Mouse (Mus musculus) layer of hippocampus, adult 9-11 months (tissue): ENCODE measurements around the gene Abcc2.

Source experiments
- DNase-seq: peaks from one replicate; pipeline ENCODE4 v3.0.0; 2022

The Abcc2 gene

DNA sequence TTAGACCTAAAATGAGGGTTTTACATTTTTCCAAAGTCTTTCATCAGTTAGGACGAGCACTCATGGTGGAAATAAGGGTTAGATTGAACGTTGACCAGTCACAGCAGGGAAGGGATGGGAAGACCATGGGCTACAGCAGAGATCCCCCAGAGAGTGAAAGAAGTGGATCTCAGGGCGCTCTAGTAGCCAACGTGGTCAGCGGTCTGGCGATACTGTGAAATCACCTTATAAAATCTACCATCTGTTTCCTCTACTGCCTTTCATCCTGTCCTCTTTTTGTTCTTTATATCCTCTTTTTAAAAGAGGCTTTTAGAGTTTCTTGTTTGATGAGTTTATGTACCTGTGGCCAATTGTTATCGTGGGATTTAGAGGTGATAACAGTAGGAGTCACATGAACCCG is 2.8 kb downstream of the Abcc2 start:
- DNase-seq = no peak

DNA sequence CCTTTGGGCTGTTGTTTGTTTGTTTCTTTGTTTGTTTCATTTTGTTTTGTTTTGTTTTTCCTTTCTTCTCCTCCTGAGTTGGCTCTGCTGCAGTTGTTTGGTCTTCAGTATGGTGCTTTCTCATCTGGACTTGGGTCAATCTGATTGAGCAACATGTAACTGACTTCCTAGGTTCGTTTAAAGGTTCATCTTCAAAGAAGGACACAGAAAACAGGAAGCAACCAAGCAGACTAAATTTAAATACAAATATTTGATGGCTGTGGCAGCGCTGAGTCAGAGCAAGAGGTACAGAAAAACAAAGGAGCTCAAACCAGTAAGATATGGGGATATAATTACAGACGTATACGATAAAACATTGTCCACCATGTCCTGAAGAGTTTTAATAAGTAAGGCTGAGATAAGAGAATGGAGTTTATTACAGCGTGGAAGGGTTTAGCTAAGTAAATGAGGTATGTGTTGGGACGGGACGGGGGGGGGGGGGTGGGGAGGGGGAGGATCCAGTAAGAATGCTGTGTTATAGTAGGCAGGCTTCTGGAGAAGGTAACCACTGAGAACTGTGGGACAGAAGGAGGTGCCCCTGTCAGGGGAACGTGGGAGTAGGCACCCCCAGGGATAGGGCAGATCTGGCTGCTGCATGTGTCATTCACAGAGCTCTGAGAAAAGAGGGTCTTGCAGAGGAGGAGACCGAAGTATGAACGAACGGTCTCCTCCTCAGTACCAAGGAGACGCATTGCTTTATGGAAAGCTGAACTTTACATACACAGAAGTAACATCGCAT is 4.4 kb downstream of the Abcc2 start:
- DNase-seq = no peak

DNA sequence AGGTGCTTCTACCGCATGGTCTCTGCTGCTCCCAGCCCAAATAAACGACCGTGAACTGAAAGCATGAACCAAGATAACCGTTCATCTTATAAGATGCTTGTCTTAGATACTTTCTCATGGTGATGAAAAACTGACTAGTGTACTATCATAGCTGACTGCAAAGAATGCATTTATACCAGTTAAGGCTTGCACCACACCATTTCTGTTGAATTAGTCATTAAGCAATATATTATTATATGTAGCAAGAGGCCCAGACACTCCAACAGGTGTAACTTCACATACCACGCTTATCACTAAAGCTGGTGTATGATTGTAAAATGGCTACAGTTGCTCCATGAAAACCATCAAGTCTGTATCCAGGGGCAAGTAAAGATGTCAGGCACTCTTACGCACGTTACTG is 7.8 kb downstream of the Abcc2 start:
- no peak for DNase-seq

- no peak for DNase-seq
These were observed 10.5 kb downstream of the Abcc2 start for GRCm38 (mm10) chr19:43792537-43792936.

GRCm38 (mm10) chr19:43793951-43794350 is 12.0 kb downstream of the Abcc2 start:
- DNase-seq = no peak

DNA sequence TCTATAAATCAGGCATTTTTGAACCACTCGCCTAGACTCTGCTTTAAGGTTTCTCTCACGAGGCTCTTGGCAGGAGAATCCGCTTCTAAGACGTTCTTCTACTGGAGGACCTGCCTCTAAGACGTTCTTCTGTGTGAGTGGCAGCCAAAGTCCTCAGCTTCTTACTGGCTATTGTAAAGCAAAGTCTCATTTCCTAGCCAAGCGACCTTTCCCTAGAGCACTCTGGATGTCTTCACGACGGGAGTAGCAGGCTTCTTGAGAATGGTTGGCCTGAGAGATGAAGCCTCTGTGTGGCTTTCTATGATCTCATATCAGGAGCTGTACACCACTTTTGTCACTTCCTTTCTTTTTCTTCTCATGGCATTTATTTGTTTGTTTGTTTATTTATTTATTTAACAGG is 13.5 kb downstream of the Abcc2 start:
- DNase-seq = no peak

DNA sequence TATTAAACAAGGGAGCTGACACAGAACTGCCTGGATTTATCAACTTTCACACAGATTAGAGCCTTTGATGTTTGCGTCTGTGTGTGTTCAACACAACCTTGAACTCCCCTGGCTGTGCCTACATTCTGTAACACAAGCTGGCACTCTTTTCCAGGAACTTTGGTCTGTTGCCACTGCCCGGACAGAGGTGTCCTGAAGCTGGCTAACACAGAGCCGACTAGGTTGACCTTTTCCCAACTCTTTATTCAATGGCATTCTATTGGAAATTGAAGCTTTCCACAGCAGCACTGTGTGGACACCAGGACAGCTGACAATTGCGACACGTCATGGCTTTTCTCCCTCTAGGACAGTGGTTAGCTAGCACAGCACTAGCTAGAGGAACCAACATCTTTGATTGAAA is 15.2 kb downstream of the Abcc2 start:
- DNase-seq = no peak

GRCm38 (mm10) chr19:43801427-43802051 is 19.5 kb downstream of the Abcc2 start:
- no peak for DNase-seq

DNA sequence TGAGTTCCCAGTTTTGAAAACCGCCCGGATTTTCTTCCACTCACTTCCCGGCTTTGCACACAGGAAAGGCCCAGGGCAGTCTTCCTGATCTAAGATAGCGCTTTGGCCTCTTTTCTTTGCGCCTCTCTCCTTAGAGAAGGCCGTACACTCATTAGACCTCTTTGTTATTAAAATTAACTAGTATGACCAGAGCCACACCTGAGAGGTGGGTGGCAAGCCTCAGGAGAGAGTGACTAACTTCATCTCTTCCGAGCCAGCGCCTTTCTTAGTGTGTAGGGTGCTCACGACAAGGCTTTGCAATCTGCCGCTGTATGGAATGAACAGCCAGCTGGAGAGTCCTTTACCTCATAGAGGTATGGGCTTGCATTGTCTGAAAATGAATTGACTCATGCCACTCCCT is 21.9 kb downstream of the Abcc2 start:
- DNase-seq = no peak

- DNase-seq = no peak
These were observed 27.3 kb downstream of the Abcc2 start for GRCm38 (mm10) chr19:43809331-43809730.

GRCm38 (mm10) chr19:43811419-43811818 is 29.4 kb downstream of the Abcc2 start:
- no peak for DNase-seq

DNA sequence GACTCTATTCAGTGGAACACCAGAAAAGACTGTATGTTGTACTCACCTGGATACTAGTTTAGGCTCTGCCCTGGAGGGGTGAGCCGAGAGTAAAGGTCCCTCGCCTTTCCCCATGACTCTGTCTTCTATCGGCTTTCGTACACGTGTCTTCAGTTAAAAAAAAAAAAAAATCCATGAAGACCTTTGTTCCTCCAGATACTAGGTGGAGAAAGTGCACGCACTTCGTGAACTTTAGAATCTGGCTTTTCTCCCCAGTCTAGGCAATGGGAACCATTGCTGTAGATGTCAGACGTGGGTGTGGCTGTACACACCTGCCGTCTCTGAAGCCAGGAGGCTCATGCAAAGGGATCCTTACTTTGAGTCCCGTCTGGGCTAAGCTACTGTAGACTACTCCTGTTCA is 31.3 kb downstream of the Abcc2 start:
- no peak for DNase-seq

- DNase-seq = no peak
These were observed 33.8 kb downstream of the Abcc2 start for GRCm38 (mm10) chr19:43815661-43816414.

DNA sequence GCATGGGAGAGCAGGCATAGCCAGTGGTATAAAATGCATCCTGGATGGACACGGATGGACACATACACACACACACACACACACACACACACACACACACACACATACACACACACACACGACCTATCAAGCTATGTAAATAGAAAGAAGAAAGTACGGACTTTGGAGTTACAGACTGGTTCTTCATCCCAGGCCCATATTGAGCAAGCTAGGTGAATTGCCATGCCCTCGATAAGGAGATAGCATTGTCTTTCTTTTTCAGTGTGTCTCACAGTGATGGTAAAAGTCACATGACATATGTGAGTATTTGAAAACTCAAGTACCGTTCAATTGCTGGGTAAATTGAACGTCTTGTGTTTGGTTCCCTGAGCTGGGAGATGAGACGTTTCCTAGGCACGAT is 44.9 kb downstream of the Abcc2 start:
- no peak for DNase-seq

GRCm38 (mm10) chr19:43832425-43833069 is 50.6 kb downstream of the Abcc2 start:
- DNase-seq = peak; percentile 58

- no peak for DNase-seq
These were observed 61.2 kb downstream of the Abcc2 start for GRCm38 (mm10) chr19:43843184-43843583.

DNA sequence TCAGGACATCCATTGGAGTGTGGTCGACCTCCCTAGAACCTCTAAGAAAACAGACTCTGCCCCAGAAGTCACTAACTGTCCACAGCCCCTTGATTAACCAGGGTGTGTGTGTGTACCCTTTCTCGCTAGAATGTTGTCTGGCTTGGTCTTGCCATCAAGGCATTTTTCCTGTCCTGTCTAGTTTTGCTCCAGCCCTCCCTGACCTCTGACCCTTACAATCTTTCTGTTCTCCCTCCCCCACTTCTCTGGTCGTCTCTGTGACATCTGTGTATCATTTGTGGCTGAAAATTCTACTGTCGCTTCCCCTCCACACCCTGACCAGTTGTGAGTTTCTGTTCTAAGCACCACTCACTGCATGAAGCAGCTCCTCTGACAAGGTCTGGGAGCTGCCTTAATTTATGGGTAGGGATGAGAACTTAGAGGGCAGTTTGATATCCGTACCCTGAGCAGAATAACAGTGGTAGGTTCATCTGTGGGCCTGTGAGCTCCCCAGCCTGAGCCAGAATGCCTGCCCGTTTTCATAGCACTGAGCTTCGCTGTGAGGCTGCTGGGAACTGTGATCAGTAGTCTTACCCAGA is 63.4 kb downstream of the Abcc2 start:
- no peak for DNase-seq

- DNase-seq = no peak
These were observed 65.1 kb downstream of the Abcc2 start for GRCm38 (mm10) chr19:43847056-43847455.

GRCm38 (mm10) chr19:43847966-43848365 is 66.0 kb downstream of the Abcc2 start:
- DNase-seq = no peak

- DNase-seq = no peak
These were observed 68.0 kb downstream of the Abcc2 start for GRCm38 (mm10) chr19:43850026-43850425.

GRCm38 (mm10) chr19:43851996-43852630 is 70.1 kb downstream of the Abcc2 start:
- DNase-seq = no peak

DNA sequence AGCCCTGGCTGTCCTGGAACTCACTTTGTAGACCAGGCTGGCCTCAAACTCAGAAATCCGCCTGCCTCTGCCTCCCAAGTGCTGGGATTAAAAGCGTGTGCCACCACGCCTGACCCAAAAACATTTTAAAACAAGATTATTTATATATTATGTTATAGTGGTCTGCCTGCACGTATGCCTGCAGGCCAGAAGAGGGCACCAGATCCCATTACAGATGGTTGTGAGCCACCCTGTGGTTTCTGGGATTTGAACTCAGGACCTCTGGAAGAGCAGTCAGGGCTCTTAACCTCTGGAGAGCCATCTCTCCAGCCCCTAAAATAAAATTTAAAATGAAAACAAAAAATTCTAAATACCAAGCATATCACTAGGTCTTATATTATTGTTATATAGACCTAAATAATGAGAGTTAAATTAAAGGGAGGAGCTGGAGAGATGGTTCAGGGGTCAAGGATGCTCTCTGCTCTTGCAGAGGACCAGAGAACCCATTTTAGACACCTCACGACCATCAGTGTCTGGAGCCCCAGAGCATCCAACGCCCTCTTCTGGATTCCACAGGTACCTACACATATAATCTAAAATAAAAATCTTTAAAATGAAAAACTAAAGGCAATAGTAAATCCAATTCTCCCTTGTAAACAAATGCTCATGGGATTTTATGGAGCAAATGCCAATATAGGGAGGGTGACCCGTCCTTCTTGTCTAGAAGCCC is 71.0 kb downstream of the Abcc2 start:
- DNase-seq = no peak
